Mouse (Mus musculus) midbrain, embryonic 11.5 days (tissue): ENCODE measurements at regions not wholly inside any gene's neighbourhood (a gene's known extent, or its start where the extent isn't known, plus 50 kb on each side); places are given as distances from the start of the nearest gene placed in this dataset.

Experiments
- ATAC-seq: fragments of 200-750 bp; cut with Nextera tagmentation; 2 replicates; pipeline ENCODE4 v1.8.0; 2017; ENCODE audit warnings: moderate TSS enrichment, moderate library complexity; ENCODE audit not compliant: low FRiP score
- DNase-seq: peaks from one replicate; pipeline ENCODE4 v3.0.0; 2015; ENCODE audit warnings: low spot score; ENCODE audit errors: missing footprints
- H3K27ac ChIP-seq: fragments of 300-500 bp; sonication (generic); 2 replicates; pipeline ENCODE4 v1.5.1; 2014; ENCODE audit warnings: low read depth, low read length
- H3K27me3 ChIP-seq: fragments of 300-500 bp; sonication (generic); 2 replicates; pipeline ENCODE4 v1.6.1; 2014; ENCODE audit warnings: mild to moderate bottlenecking, low read length, moderate library complexity, mixed read lengths; ENCODE audit not compliant: control insufficient read depth, insufficient read depth
- H3K36me3 ChIP-seq: fragments of 300-500 bp; sonication (generic); 2 replicates; pipeline ENCODE4 v1.6.1; 2014; ENCODE audit warnings: mild to moderate bottlenecking, low read length, moderate library complexity, mixed read lengths; ENCODE audit not compliant: control insufficient read depth, insufficient read depth
- H3K4me1 ChIP-seq: fragments of 300-500 bp; sonication (generic); 2 replicates; pipeline ENCODE4 v1.6.1; 2014; ENCODE audit warnings: low read length; ENCODE audit not compliant: control insufficient read depth, insufficient read depth
- H3K4me2 ChIP-seq: fragments of 300-500 bp; sonication (generic); 2 replicates; pipeline ENCODE4 v1.6.1; 2014; ENCODE audit warnings: mild to moderate bottlenecking, moderate library complexity
- H3K4me3 ChIP-seq: fragments of 300-500 bp; sonication (generic); 2 replicates; pipeline ENCODE4 v1.5.1; 2014; ENCODE audit warnings: low read depth, low read length
- H3K9ac ChIP-seq: fragments of 300-500 bp; sonication (generic); 2 replicates; pipeline ENCODE4 v1.6.1; 2014; ENCODE audit warnings: low read length
- H3K9me3 ChIP-seq: fragments of 300-500 bp; sonication (generic); 2 replicates; pipeline ENCODE4 v1.6.1; 2016; ENCODE audit warnings: low read length; ENCODE audit not compliant: control insufficient read depth
- WGBS: fragments of 180-500 bp; shearing (Covaris S2); extraction: QIAGEN DNeasy Blood & Tissue Kit; methylation state at CpG from one replicate; pipeline ENCODE4 v1.1.7; 2014; 5-methylcytosine and 5-hydroxymethylcytosine counted together

GRCm38 (mm10) chr1:159148498-159149187, 83.5 kb upstream of the Cop1 start:
- WGBS, result 84% methylated on average over 9 of the region's 9 CpGs
- Histone ChIP-seq H3K9ac (no peak overlapping the region), H3K36me3 (no peaks in the 10 kb centered on the region), H3K27me3 (no peaks in the 10 kb centered on the region), H3K9me3 (no peaks in the 10 kb centered on the region), H3K27ac (no peak overlapping the region), H3K4me2 (no peak overlapping the region), H3K4me3 (no peak overlapping the region), H3K4me1 (no peaks in the 10 kb centered on the region)
- DNase-seq (no peak), ATAC-seq (no peak)

- 88% methylated on average over 6 of the region's 6 CpGs for WGBS
- Histone ChIP-seq H3K27me3 (no peaks in the 10 kb centered on the region), H3K9ac (no peak overlapping the region), H3K27ac (no peak overlapping the region), H3K9me3 (no peaks in the 10 kb centered on the region), H3K4me3 (no peak overlapping the region), H3K36me3 (no peaks in the 10 kb centered on the region), H3K4me2 (no peak overlapping the region), H3K4me1 (no peaks in the 10 kb centered on the region)
- ATAC-seq (no peak), DNase-seq (no peak)
Measured at GRCm38 (mm10) chr1:159149207-159149606, 82.9 kb upstream of the Cop1 start.

- H3K27ac ChIP-seq, result no peak overlapping the region
- H3K36me3 ChIP-seq, result no peaks in the 10 kb centered on the region
- H3K9ac ChIP-seq, result no peak overlapping the region
- no peak overlapping the region for H3K4me2 ChIP-seq
- WGBS, result 47% methylated on average over 5 of the region's 6 CpGs
- H3K4me1 ChIP-seq, result no peaks in the 10 kb centered on the region
- no peak for ATAC-seq
- H3K4me3 ChIP-seq, result no peak overlapping the region
- no peaks in the 10 kb centered on the region for H3K27me3 ChIP-seq
- DNase-seq, result no peak
- H3K9me3 ChIP-seq, result no peaks in the 10 kb centered on the region
Measured at GRCm38 (mm10) chr1:159149721-159150120, 82.4 kb upstream of the Cop1 start.

- no peaks in the 10 kb centered on the region for H3K27me3 ChIP-seq
- no peak for DNase-seq
- no peaks in the 10 kb centered on the region for H3K4me1 ChIP-seq
- H3K4me3 ChIP-seq, result no peak overlapping the region
- no peaks in the 10 kb centered on the region for H3K9me3 ChIP-seq
- 83% methylated on average over 5 of the region's 5 CpGs for WGBS
- H3K9ac ChIP-seq, result no peak overlapping the region
- H3K27ac ChIP-seq, result no peak overlapping the region
- no peak for ATAC-seq
- no peak overlapping the region for H3K4me2 ChIP-seq
- no peaks in the 10 kb centered on the region for H3K36me3 ChIP-seq
Measured at GRCm38 (mm10) chr1:159150351-159150750, 81.8 kb upstream of the Cop1 start.

- no peaks in the 10 kb centered on the region for H3K27me3 ChIP-seq
- DNase-seq, result no peak
- H3K9ac ChIP-seq, result no peak overlapping the region
- H3K4me2 ChIP-seq, result no peak overlapping the region
- no peaks in the 10 kb centered on the region for H3K36me3 ChIP-seq
- WGBS, result 76% methylated on average over 3 of the region's 3 CpGs
- no peak for ATAC-seq
- no peaks in the 10 kb centered on the region for H3K9me3 ChIP-seq
- H3K27ac ChIP-seq, result no peak overlapping the region
- no peaks in the 10 kb centered on the region for H3K4me1 ChIP-seq
- no peak overlapping the region for H3K4me3 ChIP-seq
Measured at GRCm38 (mm10) chr1:159156428-159156827, 75.7 kb upstream of the Cop1 start.

- Histone ChIP-seq H3K9me3 (no peaks in the 10 kb centered on the region), H3K9ac (no peak overlapping the region), H3K4me1 (no peaks in the 10 kb centered on the region), H3K27me3 (no peaks in the 10 kb centered on the region), H3K4me3 (no peak overlapping the region), H3K36me3 (no peaks in the 10 kb centered on the region), H3K27ac (no peak overlapping the region), H3K4me2 (no peak overlapping the region)
- WGBS, result 93% methylated on average over 8 of the region's 8 CpGs
- no peak for DNase-seq
- no peak for ATAC-seq
Measured at GRCm38 (mm10) chr1:159160035-159160960, 71.8 kb upstream of the Cop1 start.

- Histone ChIP-seq H3K27ac (no peak overlapping the region), H3K4me2 (no peak overlapping the region), H3K9ac (no peak overlapping the region), H3K27me3 (no peaks in the 10 kb centered on the region), H3K9me3 (no peaks in the 10 kb centered on the region), H3K4me1 (no peaks in the 10 kb centered on the region), H3K36me3 (no peaks in the 10 kb centered on the region), H3K4me3 (no peak overlapping the region)
- 74% methylated on average over 4 of the region's 4 CpGs for WGBS
- DNase-seq, result no peak
- no peak for ATAC-seq
Measured at GRCm38 (mm10) chr1:159163113-159163885, 68.8 kb upstream of the Cop1 start.

GRCm38 (mm10) chr1:159182031-159182430, 50.1 kb upstream of the Cop1 start:
- Histone ChIP-seq H3K27me3 (no peaks in the 10 kb centered on the region), H3K4me3 (no peak overlapping the region), H3K4me1 (no peaks in the 10 kb centered on the region), H3K9me3 (no peaks in the 10 kb centered on the region), H3K36me3 (no peaks in the 10 kb centered on the region), H3K27ac (no peak overlapping the region), H3K4me2 (no peak overlapping the region), H3K9ac (no peak overlapping the region)
- ATAC-seq (no peak), DNase-seq (no peak)
